Mouse (Mus musculus) heart, embryonic 13.5 days (tissue): ENCODE data around the gene Evi2b. TPM values are rescaled to one million over a fixed set of nuclear protein-coding genes. Genes with fewer than 3 reads are reported as not detected.

ENCODE experiments used
- ATAC-seq: fragments of 200-750 bp; cut with Nextera tagmentation; 2 replicates; pipeline ENCODE4 v1.8.0; 2017; ENCODE audit warnings: moderate TSS enrichment; ENCODE audit not compliant: insufficient number of reproducible peaks, low FRiP score, low TSS enrichment; ENCODE audit errors: extremely low read depth
- H3K27ac ChIP-seq: fragments of 300-500 bp; sonication (generic); replicated peaks from 2 replicates; pipeline ENCODE4 v1.5.1; 2015; ENCODE audit warnings: moderate library complexity, mild to moderate bottlenecking, inconsistent platforms
- H3K27me3 ChIP-seq: fragments of 300-500 bp; sonication (generic); replicated peaks from 2 replicates; pipeline ENCODE4 v1.6.1; 2015; ENCODE audit warnings: mild to moderate bottlenecking, inconsistent platforms
- H3K36me3 ChIP-seq: fragments of 300-500 bp; sonication (generic); 2 replicates; pipeline ENCODE4 v1.6.1; 2015; ENCODE audit warnings: mild to moderate bottlenecking, inconsistent platforms
- H3K4me1 ChIP-seq: fragments of 300-500 bp; sonication (generic); 2 replicates; pipeline ENCODE4 v1.6.1; 2015; ENCODE audit warnings: inconsistent platforms
- H3K4me2 ChIP-seq: fragments of 300-500 bp; sonication (generic); 2 replicates; pipeline ENCODE4 v1.6.1; 2015; ENCODE audit warnings: inconsistent platforms, mild to moderate bottlenecking, moderate library complexity
- H3K4me3 ChIP-seq: fragments of 300-500 bp; sonication (generic); 2 replicates; pipeline ENCODE4 v1.5.1; 2015; ENCODE audit warnings: moderate library complexity, mild to moderate bottlenecking, inconsistent platforms
- H3K9ac ChIP-seq: fragments of 300-500 bp; sonication (generic); 2 replicates; pipeline ENCODE4 v1.6.1; 2015; ENCODE audit warnings: inconsistent platforms, mild to moderate bottlenecking, moderate library complexity
- H3K9me3 ChIP-seq: fragments of 300-500 bp; sonication (generic); 2 replicates; pipeline ENCODE4 v1.6.1; 2016; ENCODE audit warnings: inconsistent platforms
- WGBS: fragments of 180-500 bp; shearing (Covaris S2); methylation state at CpG from one replicate; pipeline ENCODE4 v1.1.7; 2015; ENCODE audit warnings: mixed read lengths; 5-methylcytosine and 5-hydroxymethylcytosine counted together
- polyA plus RNA-seq: library from polyadenylated mRNA; unstranded; fragments of >200 nt; fragmentation: Nextera tagmentation; extraction: Ambion mirVana; gene quantifications from 2 replicates; pipeline ENCODE4 v1.2.1, GENCODE M21; 2015

Evi2b gene
- polyA plus RNA-seq, result 0.51 and 0.66 TPM in 2 replicates

DNA sequence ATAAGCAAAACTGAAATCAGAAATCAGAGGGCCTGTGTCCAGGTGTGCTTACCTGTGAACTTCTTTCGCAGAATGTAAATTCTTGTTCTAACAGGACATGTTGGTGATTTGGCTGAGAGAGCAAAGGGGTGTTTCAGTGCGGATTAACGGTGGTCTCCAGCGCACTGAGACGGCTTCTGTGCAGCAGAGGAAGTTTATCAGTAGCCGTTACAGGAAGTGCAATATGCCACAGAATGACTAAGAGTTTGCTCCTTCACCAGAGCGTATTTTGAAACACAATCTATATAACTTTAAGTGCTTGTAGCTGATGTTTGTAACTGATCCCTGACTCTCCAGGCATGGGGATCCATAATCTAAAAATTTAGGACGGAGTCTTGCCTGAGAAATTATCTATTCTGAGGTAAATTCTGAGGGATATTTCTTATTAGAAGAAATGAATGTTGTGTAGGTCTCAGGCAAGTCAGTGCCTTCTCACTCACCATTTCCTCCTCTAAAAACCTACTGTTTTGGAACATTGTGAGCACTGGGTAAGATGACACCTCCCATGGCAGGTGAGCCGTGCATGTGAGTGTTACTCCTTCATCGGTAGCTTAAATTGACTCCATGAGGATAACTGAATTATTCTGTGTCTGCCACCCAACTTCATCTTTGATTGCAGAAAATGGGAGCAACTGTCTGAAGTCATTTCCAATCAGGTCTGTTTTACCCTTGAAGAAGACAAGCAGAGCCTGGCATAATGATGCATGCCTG lies at the start of gene Evi2b:
TSS of gene Evi2b (minus strand) at position 203 of the 750 bp plus-strand sequence.
- H3K9me3 ChIP-seq, result no peaks in the 10 kb centered on the region
- no peak within 1 kb of the TSS for H3K9ac ChIP-seq
- ATAC-seq, result no peak
- 68% methylated on average over 10 of the region's 10 CpGs for WGBS
- no peaks in the 10 kb centered on the region for H3K27me3 ChIP-seq
- no peak within 1 kb of the TSS for H3K4me3 ChIP-seq
- H3K4me1 ChIP-seq, result peaks cover 20% of the 10 kb centered on the region
- H3K4me2 ChIP-seq, result no peak within 1 kb of the TSS
- H3K36me3 ChIP-seq, result peaks cover 9% of the 10 kb centered on the region
- H3K27ac ChIP-seq, result no peak within 1 kb of the TSS

DNA sequence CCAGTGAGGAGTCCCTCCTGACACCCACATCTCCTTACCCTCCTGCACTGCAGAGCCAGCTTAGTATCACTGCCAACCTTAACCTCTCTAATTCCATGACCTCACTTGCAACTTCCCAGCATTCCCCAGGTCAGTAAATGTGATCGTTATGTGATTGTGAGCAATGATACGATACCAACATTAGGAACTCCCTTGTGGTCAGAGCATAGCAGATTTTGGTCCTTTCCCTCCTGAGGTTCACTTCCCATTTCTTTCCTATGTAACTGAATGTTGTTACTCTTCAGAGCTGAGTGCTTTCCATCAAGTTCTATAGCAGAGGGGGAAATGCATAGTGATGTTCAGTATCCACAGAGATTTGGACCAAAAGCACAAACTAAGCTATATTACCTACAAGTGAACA lies 46.8 kb upstream of the Evi2b start:
- H3K27ac ChIP-seq, result no peak overlapping the region
- peaks cover 16% of the 10 kb centered on the region for H3K4me1 ChIP-seq
- no peaks in the 10 kb centered on the region for H3K9me3 ChIP-seq
- H3K4me3 ChIP-seq, result no peak overlapping the region
- H3K27me3 ChIP-seq, result no peaks in the 10 kb centered on the region
- no peak overlapping the region for H3K4me2 ChIP-seq
- peaks cover 82% of the 10 kb centered on the region for H3K36me3 ChIP-seq
- no peak for ATAC-seq
- no peak overlapping the region for H3K9ac ChIP-seq
- WGBS, result 90% methylated on average over 2 of the region's 2 CpGs

DNA sequence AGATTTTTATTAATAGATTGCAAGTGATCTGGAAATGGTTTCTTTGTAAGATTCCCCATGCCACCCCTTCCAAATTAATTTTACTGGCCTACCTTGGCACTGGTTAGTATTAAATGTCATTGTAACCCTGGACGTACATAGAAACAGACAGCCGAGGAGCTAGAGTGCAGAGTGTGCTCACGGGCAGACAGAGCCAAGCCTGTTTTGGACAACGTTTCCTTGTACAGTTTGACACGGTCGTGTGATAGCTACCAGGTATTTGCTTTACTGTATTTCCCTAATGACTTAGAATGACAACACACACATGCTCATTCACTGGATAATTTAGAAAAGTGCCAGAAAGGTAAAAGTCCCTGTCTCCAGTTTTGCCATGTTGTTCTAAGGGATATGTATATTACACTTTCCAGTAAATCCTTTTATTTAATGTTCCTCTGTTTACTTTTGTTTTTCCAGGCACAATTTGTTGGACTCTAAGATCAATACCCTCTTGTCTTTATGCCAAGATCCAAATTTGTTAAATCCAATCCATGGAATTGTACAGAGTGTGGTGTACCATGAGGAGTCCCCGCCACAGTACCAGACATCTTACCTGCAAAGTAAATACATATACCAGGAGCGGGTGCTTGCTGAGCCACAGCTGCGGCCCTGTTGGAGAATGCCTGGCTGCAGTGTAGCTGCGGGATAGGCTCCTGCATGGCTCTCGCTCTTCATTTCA lies 44.8 kb upstream of the Evi2b start:
- Histone ChIP-seq H3K9me3 (no peaks in the 10 kb centered on the region), H3K36me3 (peaks cover 90% of the 10 kb centered on the region), H3K4me1 (no peaks in the 10 kb centered on the region), H3K4me2 (no peak overlapping the region), H3K9ac (no peak overlapping the region), H3K27ac (no peak overlapping the region), H3K27me3 (no peaks in the 10 kb centered on the region), H3K4me3 (no peak overlapping the region)
- 82% methylated on average over 11 of the region's 11 CpGs for WGBS
- no peak for ATAC-seq

DNA sequence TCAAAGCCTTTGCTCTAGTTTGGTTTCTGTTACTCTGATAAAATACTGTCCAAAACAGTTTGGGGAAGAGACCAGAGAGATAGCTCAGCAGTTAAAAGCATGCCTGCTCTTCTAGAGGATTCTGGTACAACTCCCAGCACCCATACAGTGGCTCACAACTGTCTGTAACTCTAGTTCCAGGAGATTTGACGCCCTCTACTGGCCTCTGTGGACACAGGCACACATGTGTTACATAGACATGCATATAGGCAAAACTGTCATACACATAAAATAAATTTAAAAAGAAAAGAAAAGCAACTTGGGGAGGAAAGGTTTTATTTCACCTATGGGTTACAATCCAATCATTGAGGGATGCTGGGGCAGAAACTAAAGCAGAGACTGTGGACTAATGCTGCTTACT lies 43.4 kb upstream of the Evi2b start:
- Histone ChIP-seq H3K9ac (no peak overlapping the region), H3K27ac (no peak overlapping the region), H3K4me1 (no peaks in the 10 kb centered on the region), H3K27me3 (no peaks in the 10 kb centered on the region), H3K9me3 (no peaks in the 10 kb centered on the region), H3K36me3 (peaks cover 94% of the 10 kb centered on the region), H3K4me3 (no peak overlapping the region), H3K4me2 (no peak overlapping the region)
- 53% methylated on average over 1 of the region's 1 CpGs for WGBS
- ATAC-seq, result no peak

DNA sequence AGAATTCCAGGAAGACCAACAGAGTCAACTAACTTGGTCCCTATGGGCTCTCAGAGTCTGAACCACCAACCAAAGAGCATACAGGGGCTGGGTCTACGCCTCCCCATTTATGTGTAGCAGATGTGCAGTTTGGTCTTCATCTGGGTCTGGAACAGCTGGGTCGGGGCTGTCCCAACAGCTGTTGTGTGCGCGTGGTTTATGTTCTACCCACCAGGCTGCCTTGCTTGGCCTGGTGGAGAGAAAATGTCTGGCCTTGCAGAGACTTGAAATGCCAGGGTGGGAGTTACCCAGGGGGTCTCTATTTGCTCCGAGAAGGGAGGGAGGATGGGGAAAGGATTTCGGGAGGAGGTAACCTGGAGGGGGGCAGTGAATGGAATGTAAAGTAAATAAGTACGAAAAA lies 39.9 kb upstream of the Evi2b start:
- H3K36me3 ChIP-seq, result peaks cover 91% of the 10 kb centered on the region
- no peak overlapping the region for H3K4me2 ChIP-seq

DNA sequence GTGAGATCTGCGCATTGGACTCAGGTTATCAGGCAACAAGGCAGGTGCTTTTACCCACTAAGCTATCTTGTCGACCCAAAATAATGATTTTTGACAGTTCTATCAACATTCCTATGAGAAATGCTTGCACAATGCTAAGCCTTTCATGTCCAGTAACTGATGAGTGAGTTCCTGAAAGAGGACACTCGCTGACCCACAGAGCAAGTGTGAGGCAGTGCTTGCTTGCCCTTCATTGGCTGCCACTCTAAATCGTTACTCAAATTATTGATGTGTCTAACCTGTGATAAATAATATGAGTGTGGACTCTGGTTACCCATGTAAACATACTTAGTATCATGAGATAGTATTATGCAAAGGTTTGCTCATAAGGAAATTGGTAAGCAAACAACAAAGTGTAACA lies 37.0 kb upstream of the Evi2b start:
- H3K9ac ChIP-seq, result no peak overlapping the region
- H3K36me3 ChIP-seq, result peaks cover 88% of the 10 kb centered on the region
- H3K27ac ChIP-seq, result no peak overlapping the region
- 88% methylated on average over 4 of the region's 4 CpGs for WGBS
- H3K4me1 ChIP-seq, result no peaks in the 10 kb centered on the region
- H3K4me3 ChIP-seq, result no peak overlapping the region
- no peak for ATAC-seq
- H3K9me3 ChIP-seq, result no peaks in the 10 kb centered on the region
- no peaks in the 10 kb centered on the region for H3K27me3 ChIP-seq
- H3K4me2 ChIP-seq, result no peak overlapping the region

More for the DNA sequence above, 39.9 kb upstream of the Evi2b start:
- no peak overlapping the region for H3K4me3 ChIP-seq
- no peaks in the 10 kb centered on the region for H3K9me3 ChIP-seq
- H3K9ac ChIP-seq, result no peak overlapping the region
- no peaks in the 10 kb centered on the region for H3K4me1 ChIP-seq
- H3K27ac ChIP-seq, result no peak overlapping the region
- H3K27me3 ChIP-seq, result no peaks in the 10 kb centered on the region
- 92% methylated on average over 7 of the region's 7 CpGs for WGBS
- no peak for ATAC-seq

DNA sequence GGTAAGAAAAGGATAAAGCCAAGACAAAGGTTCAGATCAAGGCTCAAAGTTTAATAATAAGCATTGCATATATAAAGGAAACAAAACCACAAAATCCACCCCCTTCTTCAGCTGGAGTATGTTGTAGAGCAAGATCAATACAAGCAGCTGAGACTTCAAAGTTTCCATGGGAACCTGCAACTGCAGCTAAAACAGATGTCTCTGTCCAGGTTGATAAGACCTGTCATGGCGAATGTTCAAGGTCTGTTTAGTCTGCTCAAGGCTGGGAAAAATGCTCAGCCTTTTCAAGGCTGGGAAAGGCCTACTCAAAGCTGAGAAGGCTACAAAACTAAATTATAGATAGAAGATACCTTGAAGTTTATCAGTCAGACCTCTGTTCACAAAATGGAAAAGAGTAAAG lies 29.1 kb upstream of the Evi2b start:
- H3K36me3 ChIP-seq, result peaks cover 89% of the 10 kb centered on the region
- WGBS, result 32% methylated on average over 1 of the region's 1 CpGs

DNA sequence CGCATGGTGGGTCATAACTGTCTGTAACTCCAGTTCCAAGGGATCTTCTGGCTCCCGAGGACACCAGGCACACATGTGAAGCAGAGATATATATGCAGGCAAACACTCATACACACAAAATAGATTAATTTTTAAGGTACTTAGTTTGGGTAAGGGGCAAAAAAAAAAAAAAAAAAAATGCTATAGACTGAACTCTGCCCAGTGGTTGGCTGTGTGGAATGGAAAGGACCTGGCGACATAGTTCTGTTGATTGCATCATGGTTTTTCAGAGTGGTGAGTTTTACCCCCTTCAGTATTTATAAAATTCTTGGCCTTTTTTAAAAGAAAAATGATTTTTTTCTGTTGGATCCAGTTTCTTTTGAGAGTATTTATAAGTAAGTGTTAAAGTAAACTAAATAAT lies 12.7 kb upstream of the Evi2b start:
- H3K4me3 ChIP-seq, result no peak overlapping the region
- peaks cover 25% of the 10 kb centered on the region for H3K4me1 ChIP-seq
- H3K27ac ChIP-seq, result no peak overlapping the region
- 87% methylated on average over 3 of the region's 3 CpGs for WGBS
- ATAC-seq, result no peak
- peaks cover 50% of the 10 kb centered on the region for H3K36me3 ChIP-seq
- H3K9ac ChIP-seq, result no peak overlapping the region
- no peaks in the 10 kb centered on the region for H3K9me3 ChIP-seq
- no peaks in the 10 kb centered on the region for H3K27me3 ChIP-seq
- H3K4me2 ChIP-seq, result no peak overlapping the region

More for the DNA sequence above, 29.1 kb upstream of the Evi2b start:
- ATAC-seq, result no peak
- H3K4me1 ChIP-seq, result 0 out of 2 replicates have a peak, but pooled peaks cover 11% of the 10 kb centered on the region
- no peaks in the 10 kb centered on the region for H3K27me3 ChIP-seq
- no peaks in the 10 kb centered on the region for H3K9me3 ChIP-seq
- H3K4me3 ChIP-seq, result no peak overlapping the region
- no peak overlapping the region for H3K9ac ChIP-seq
- H3K27ac ChIP-seq, result no peak overlapping the region
- no peak overlapping the region for H3K4me2 ChIP-seq

DNA sequence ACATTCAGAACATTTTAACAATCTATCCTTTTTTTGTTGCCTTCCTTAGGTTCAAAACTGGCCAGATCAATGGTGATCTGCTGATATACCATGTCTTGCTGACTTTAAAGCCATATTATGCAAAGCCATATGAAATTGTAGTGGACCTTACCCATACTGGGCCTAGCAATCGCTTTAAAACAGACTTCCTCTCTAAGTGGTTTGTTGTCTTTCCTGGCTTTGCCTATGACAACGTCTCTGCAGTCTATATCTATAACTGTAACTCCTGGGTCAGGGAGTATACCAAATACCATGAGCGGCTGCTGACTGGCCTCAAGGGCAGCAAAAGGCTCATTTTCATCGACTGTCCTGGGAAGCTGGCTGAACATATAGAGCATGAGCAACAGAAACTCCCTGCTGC lies 12.0 kb upstream of the Evi2b start:
- Histone ChIP-seq H3K27ac (no peak overlapping the region), H3K27me3 (no peaks in the 10 kb centered on the region), H3K36me3 (peaks cover 46% of the 10 kb centered on the region), H3K9me3 (no peaks in the 10 kb centered on the region), H3K4me3 (no peak overlapping the region), H3K9ac (no peak overlapping the region), H3K4me1 (peaks cover 25% of the 10 kb centered on the region), H3K4me2 (no peak overlapping the region)
- no peak for ATAC-seq
- 75% methylated on average over 4 of the region's 4 CpGs for WGBS

DNA sequence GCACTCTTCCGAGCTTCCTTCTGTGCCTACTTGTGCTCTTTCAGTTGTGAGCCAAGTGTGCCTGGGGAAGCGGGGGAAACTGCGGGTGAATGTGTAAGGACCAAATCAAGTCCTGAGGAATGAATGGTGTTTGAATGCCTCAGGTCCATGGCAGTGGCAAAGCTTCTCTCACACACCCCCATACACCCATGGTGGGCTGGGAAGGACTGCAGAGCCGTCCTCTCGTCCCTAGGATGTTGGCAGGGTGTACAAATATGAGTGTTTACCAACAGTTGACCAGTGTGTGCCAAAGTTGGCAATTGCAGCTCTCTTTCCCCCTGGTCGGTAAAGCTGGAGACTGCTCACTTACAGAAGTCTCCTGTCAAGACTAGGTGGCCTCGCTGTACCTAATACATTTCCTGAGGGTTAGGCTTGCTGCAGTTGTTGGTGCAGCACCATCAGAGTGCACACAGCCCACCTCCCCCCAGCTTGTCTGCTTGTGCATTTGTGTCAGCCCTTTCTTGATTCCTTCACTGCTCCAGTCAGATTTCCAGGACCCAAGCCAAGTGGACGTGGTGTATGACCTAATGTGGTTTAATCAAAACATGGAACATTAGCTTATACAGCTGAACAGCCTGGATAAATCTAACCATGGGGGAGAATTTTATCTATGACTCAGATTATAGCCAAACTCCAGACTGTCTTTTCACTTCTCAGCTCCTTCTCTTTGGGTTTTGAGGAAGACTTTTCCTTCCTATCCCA lies 10.6 kb upstream of the Evi2b start:
- ATAC-seq, result peak; percentile 59; the same call in 1 of the 2 replicates
- no peak overlapping the region for H3K4me2 ChIP-seq
- peaks cover 41% of the 10 kb centered on the region for H3K36me3 ChIP-seq
- no peak overlapping the region for H3K9ac ChIP-seq
- peak overlapping the region; percentile 66 for H3K27ac ChIP-seq
- H3K9me3 ChIP-seq, result no peaks in the 10 kb centered on the region
- peaks cover 25% of the 10 kb centered on the region for H3K4me1 ChIP-seq
- no peak overlapping the region for H3K4me3 ChIP-seq
- WGBS, result 72% methylated on average over 8 of the region's 8 CpGs
- no peaks in the 10 kb centered on the region for H3K27me3 ChIP-seq

DNA sequence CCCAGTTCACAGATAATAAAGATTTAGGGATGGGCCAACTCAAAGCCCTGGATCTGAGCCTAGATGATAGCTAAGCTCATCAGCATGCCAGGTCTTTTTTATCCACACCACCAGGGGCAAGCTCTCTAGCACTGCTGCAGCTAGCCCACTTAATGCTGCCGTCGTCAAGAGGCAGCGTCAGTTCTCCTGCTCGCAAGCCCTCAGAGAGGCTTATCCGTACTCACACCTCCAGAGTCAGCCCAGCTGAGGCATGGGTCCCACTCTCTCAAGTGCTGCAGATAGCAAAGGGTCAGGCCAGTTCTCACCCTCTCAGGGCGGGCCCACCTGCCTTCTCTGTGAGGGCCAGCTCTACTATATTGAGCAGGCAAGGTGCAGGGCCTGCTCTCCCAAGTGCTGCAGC lies 9.7 kb upstream of the Evi2b start:
- H3K9me3 ChIP-seq, result no peaks in the 10 kb centered on the region
- H3K27me3 ChIP-seq, result no peaks in the 10 kb centered on the region
- H3K36me3 ChIP-seq, result peaks cover 43% of the 10 kb centered on the region
- H3K4me2 ChIP-seq, result no peak overlapping the region
- peaks cover 25% of the 10 kb centered on the region for H3K4me1 ChIP-seq
- 0 out of 2 replicates have a peak overlapping the region, but pooled peaks have one; percentile 66 for H3K27ac ChIP-seq
- H3K4me3 ChIP-seq, result no peak overlapping the region
- WGBS, result 26% methylated on average over 6 of the region's 6 CpGs
- no peak for ATAC-seq
- H3K9ac ChIP-seq, result no peak overlapping the region
